Comparison of ENCODE assay signal across 8 mouse cellular contexts in genomic region chr1:191184066-191184815, GRCm38 (mm10). TPM values are rescaled to one million over a fixed set of nuclear protein-coding genes. Genes with fewer than 3 reads are reported as not detected.
DNase-seq lines count a peak whose midpoint lies in the region; ATAC-seq lines count a peak whose summit lies in the region.

No protein-coding gene starts in this region.

- peak; percentile 22 for DNase-seq in right cerebral cortex, postnatal 4 days
- no peak for DNase-seq in right cerebral cortex, adult 18-20 months
- DNase-seq in embryo, embryonic 10 days (ENCODE audit: low spot score): peak; percentile 61
- peak; percentile 51 to 65 for DNase-seq in heart, postnatal 10 days
- DNase-seq in left cerebral cortex, postnatal 4 days: peak; percentile 14
- no peak for DNase-seq in ovary, adult 18-20 months (ENCODE audit: low spot score)

- intact Hi-C loops in heart, postnatal 10 days (cut with DNase I): loop anchor here (5.0 kb wide), 1 partner anchor 242 kb away; no protein-coding TSS in a partner anchor
- intact Hi-C loops in left cerebral cortex, postnatal 4 days (cut with DNase I): no loop called here

- H3K9me3 ChIP-seq in midbrain, embryonic 12.5 days: no peaks in the 10 kb centered on the region

- peaks cover 93% of the 10 kb centered on the region for H3K27me3 ChIP-seq in midbrain, embryonic 12.5 days

- H3K9ac ChIP-seq in midbrain, embryonic 12.5 days (replicated peaks): no peak overlapping the region; the same call in 1 of the 2 replicates

- no peak for ATAC-seq in midbrain, embryonic 12.5 days (ENCODE audit: low FRiP score, low read depth)
- ATAC-seq in megakaryocyte-erythroid progenitor cell, adult 5-6 weeks (replicated peaks; ENCODE audit: low FRiP score, low TSS enrichment, poor library complexity, severe bottlenecking): no peak

- H3K36me3 ChIP-seq in midbrain, embryonic 12.5 days: no peaks in the 10 kb centered on the region

- no peak overlapping the region for H3K27ac ChIP-seq in midbrain, embryonic 12.5 days (replicated peaks)

- peak overlapping the region; percentile 51 for H3K4me3 ChIP-seq in midbrain, embryonic 12.5 days

- H3K4me1 ChIP-seq in midbrain, embryonic 12.5 days: peaks cover 48% of the 10 kb centered on the region

- H3K4me2 ChIP-seq in midbrain, embryonic 12.5 days (replicated peaks): peak overlapping the region; percentile 97

- WGBS in midbrain, embryonic 12.5 days: under 1% methylated on average over 42 of the region's 42 CpGs

RNA-seq across cellular contexts. Expression of gene Fam71a, which starts 19.6 kb away (rescaled TPM):
- total RNA-seq in heart, postnatal 10 days (2021): not detected
- total RNA-seq in left cerebral cortex, postnatal 4 days (2021): not detected
- not detected in 2 replicates for polyA plus RNA-seq in midbrain, embryonic 12.5 days (2016; fragmentation: Nextera tagmentation; extraction: Ambion mirVana)
- not detected in 2 replicates for total RNA-seq in megakaryocyte-erythroid progenitor cell, adult 5-6 weeks (2014; fragmentation: Nextera tagmentation)
- total RNA-seq in megakaryocyte-erythroid progenitor cell, adult 5-6 weeks (2017): 0.11 and 0.42 TPM in 2 replicates

RNA-seq across cellular contexts. Expression of gene Atf3, which starts 33.6 kb away (rescaled TPM):
- total RNA-seq in heart, postnatal 10 days (2021): 1 to 10 TPM; 5.3 to 5.6 TPM
- total RNA-seq in left cerebral cortex, postnatal 4 days (2021): under 1 TPM; 0.58 to 0.99 TPM
- polyA plus RNA-seq in midbrain, embryonic 12.5 days (2016; fragmentation: Nextera tagmentation; extraction: Ambion mirVana): 1.5 and 2.1 TPM in 2 replicates
- not detected in 2 replicates for total RNA-seq in megakaryocyte-erythroid progenitor cell, adult 5-6 weeks (2014; fragmentation: Nextera tagmentation)
- 16.7 and 18.5 TPM in 2 replicates for total RNA-seq in megakaryocyte-erythroid progenitor cell, adult 5-6 weeks (2017)

Comparison
In these comparisons a context has a peak if more than half of its experiments do, and no peak if none do; other contexts are left out.
1. DNase-seq: peak in right cerebral cortex, postnatal 4 days (single experiment), embryo, embryonic 10 days (single experiment), heart, postnatal 10 days (2 of 2) and left cerebral cortex, postnatal 4 days (single experiment); none in right cerebral cortex, adult 18-20 months (single experiment) and ovary, adult 18-20 months (single experiment).